Mouse (Mus musculus) midbrain, embryonic 10.5 days (tissue): ENCODE measurements around the gene Dhx38. TPM values are rescaled to one million over a fixed set of nuclear protein-coding genes. Genes with fewer than 3 reads are reported as not detected.

Experiments
- DNase-seq: peaks from one replicate; pipeline ENCODE4 v3.0.0-alpha.2; 2017; ENCODE audit warnings: low spot score
- H3K27ac ChIP-seq: fragments of 300-500 bp; sonication (generic); replicated peaks from 2 replicates; pipeline ENCODE4 v1.5.1; 2016; ENCODE audit warnings: mild to moderate bottlenecking
- H3K27me3 ChIP-seq: fragments of 300-500 bp; sonication (generic); 2 replicates; pipeline ENCODE4 v1.6.1; 2016; ENCODE audit warnings: low read depth, mild to moderate bottlenecking; ENCODE audit not compliant: poor library complexity, severe bottlenecking
- H3K36me3 ChIP-seq: fragments of 300-500 bp; sonication (generic); 2 replicates; pipeline ENCODE4 v1.6.1; 2016; ENCODE audit warnings: mild to moderate bottlenecking, moderate library complexity
- H3K4me1 ChIP-seq: fragments of 300-500 bp; sonication (generic); 2 replicates; pipeline ENCODE4 v1.6.1; 2016
- H3K4me3 ChIP-seq: fragments of 300-500 bp; sonication (generic); 2 replicates; pipeline ENCODE4 v1.5.1; 2016; ENCODE audit warnings: mild to moderate bottlenecking, moderate library complexity
- H3K9me3 ChIP-seq: fragments of 300-500 bp; sonication (generic); replicated peaks from 2 replicates; pipeline ENCODE4 v1.6.1; 2016; ENCODE audit warnings: mild to moderate bottlenecking
- WGBS: fragments of 180-500 bp; shearing (Covaris S2); methylation state at CpG from one replicate; pipeline ENCODE4 v1.1.7; 2016; 5-methylcytosine and 5-hydroxymethylcytosine counted together
- polyA plus RNA-seq: library from polyadenylated mRNA; unstranded; fragments of >200 nt; fragmentation: Nextera tagmentation; extraction: Ambion mirVana; gene quantifications from 2 replicates; pipeline ENCODE4 v1.2.1, GENCODE M21; 2016

Dhx38 gene
- 32.0 and 35.5 TPM in 2 replicates for polyA plus RNA-seq

GRCm38 (mm10) chr8:109565498-109566333 lies at the start of gene Dhx38, which contains the start of gene Txnl4b:
Gene Dhx38 (minus strand): TSS chr8:109565861.
Gene Txnl4b (plus strand): TSS chr8:109565892.
- peaks cover 25% of the 10 kb centered on the region for H3K4me1 ChIP-seq
- no peaks in the 10 kb centered on the region for H3K9me3 ChIP-seq
- under 1% methylated on average over 52 of the region's 52 CpGs for WGBS
- H3K4me3 ChIP-seq: peak within 1 kb of the TSS; percentile 80
- H3K36me3 ChIP-seq: peaks cover 38% of the 10 kb centered on the region
- peak; percentile 97 for DNase-seq
- peak within 1 kb of the TSS; percentile 91 for H3K27ac ChIP-seq
- H3K27me3 ChIP-seq: no peaks in the 10 kb centered on the region

DNA sequence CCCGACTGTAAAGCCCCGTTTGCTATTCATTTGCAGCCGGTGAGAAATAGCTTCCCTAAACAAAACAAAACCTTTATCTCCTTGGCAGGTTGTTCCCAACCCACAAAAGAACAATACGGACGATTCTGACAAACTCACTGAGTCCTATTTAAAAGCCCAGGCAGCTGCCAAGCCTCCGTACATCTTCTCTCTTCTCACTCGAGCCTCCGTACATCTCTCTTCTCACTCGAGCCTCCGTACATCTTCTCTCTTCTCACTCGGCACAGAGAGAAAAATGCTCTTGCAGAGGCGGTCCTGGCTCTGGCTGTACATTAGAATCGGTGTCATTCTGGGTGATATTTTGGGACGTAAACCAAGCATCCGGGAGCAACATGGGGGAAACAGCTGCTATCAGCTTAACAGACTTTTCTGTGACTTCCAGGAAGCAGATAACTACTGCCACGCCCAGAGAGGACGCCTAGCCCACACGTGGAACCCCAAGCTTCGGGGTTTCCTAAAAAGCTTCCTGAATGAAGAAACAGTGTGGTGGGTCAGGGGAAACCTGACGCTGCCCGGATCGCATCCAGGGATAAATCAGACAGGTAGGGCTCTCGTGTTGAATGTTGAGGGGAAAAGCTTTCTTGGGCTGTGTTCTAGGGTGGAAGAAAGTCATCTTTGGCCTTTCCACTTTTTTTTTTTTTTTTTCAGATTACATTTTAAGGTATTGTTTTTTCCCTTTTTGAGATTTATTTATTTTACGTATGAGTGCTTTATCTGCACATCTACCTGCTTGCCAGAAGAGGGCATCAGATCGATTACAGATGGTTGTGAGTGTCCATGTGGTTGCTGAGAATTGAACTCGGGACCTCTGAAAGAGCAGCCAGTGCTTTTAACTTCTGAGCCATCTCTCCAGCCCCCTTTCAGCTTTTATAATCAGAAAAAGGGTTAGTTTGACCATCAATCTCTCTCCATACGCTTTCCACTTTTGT lies 48.9 kb upstream of the Dhx38 start, which contains the start of gene Pkd1l3:
Pkd1l3 (plus strand) TSS at position 275 of the 968 bp plus-strand sequence.
- Histone ChIP-seq H3K27me3 (no peaks in the 10 kb centered on the region), H3K9me3 (peaks cover 2% of the 10 kb centered on the region), H3K27ac (no peak within 1 kb of the TSS), H3K36me3 (no peaks in the 10 kb centered on the region), H3K4me1 (peaks cover 4% of the 10 kb centered on the region), H3K4me3 (no peak within 1 kb of the TSS)
- WGBS: 66% methylated on average over 27 of the region's 27 CpGs
- no peak for DNase-seq

GRCm38 (mm10) chr8:109609153-109609502 lies 43.5 kb upstream of the Dhx38 start:
- Histone ChIP-seq H3K36me3 (peaks cover 18% of the 10 kb centered on the region), H3K9me3 (no peaks in the 10 kb centered on the region), H3K27me3 (no peaks in the 10 kb centered on the region), H3K4me1 (peaks cover 21% of the 10 kb centered on the region), H3K4me3 (peak overlapping the region; percentile 70), H3K27ac (peak overlapping the region; percentile 91)
- DNase-seq: no peak
- 27% methylated on average over 5 of the region's 5 CpGs for WGBS

DNA sequence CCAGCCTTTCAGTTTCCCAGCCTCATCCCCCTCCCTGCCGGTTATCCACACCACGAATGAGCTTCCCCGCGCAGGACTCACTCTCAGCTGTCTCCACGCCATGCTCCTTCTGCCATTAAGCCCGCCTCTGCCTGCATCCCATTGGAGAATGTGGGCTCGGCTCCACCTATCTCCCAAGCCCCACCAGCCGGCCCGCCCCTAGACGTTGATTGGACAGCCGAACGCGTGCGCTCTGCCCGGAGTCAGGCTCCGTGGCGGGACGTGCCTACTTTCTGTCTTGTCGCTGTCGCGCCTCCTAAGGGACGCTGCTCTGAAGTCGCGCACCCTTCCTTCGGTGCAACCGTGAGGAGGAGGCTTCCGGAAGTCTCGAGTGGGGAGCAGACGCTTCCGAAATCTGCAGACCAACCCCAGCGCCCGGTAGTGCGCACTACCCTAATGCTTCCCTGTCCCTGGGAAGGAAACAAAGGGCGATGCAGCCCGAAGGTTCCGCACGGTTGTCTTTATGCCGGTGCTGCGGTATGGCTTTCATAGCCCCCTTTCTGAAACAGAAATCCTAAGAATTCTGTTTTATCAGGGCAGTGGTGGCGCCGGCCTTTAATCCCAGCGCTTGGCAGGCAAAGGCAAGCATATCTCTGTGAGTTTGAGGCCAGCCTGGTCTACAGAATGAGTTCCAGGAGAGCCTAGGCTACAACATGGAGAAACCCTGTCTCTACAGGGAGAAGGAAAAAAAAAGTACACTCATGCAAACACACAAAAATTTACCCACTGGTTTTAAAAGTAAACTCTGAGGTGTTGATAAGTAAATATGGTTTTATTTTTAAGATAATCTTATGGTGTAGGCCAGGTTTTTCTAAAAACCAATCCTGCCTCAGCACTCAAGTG lies 42.9 kb upstream of the Dhx38 start, which contains the start of gene Dhodh:
Dhodh (minus strand) TSS at position 403 of the 882 bp plus-strand sequence.
- Histone ChIP-seq H3K27me3 (no peaks in the 10 kb centered on the region), H3K36me3 (peaks cover 24% of the 10 kb centered on the region), H3K4me3 (peak within 1 kb of the TSS; percentile 70), H3K4me1 (peaks cover 21% of the 10 kb centered on the region), H3K27ac (peak within 1 kb of the TSS; percentile 91), H3K9me3 (no peaks in the 10 kb centered on the region)
- WGBS: under 1% methylated on average over 42 of the region's 42 CpGs
- peak; percentile 96 for DNase-seq

DNA sequence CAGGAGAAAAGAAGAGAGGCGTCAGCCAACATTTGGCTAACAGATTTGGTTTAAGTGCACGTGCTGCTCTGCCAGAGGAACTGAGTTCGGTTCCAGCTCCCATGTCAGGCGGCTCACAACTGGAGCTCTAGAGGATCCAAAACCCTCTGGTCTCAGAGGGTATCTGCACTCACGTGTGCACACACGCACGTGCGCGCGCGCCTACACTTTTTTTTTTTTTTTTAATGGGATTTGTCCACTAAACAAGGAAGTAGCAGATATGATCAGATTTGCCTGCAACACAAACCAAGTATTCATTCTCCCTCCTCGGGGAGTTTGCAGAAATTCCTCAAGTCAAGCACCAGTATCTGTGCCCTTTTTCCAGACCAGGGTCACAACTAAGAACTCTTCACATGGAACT lies 42.0 kb upstream of the Dhx38 start:
- Histone ChIP-seq H3K9me3 (no peaks in the 10 kb centered on the region), H3K27ac (peak overlapping the region; percentile 91), H3K4me1 (peaks cover 21% of the 10 kb centered on the region), H3K4me3 (peak overlapping the region; percentile 70), H3K27me3 (no peaks in the 10 kb centered on the region), H3K36me3 (peaks cover 33% of the 10 kb centered on the region)
- 14% methylated on average over 12 of the region's 12 CpGs for WGBS
- no peak for DNase-seq

GRCm38 (mm10) chr8:109606725-109607124 lies 41.1 kb upstream of the Dhx38 start:
- Histone ChIP-seq H3K36me3 (peaks cover 40% of the 10 kb centered on the region), H3K4me3 (no peak overlapping the region), H3K4me1 (peaks cover 21% of the 10 kb centered on the region), H3K9me3 (no peaks in the 10 kb centered on the region), H3K27me3 (no peaks in the 10 kb centered on the region), H3K27ac (no peak overlapping the region)
- whole genome bisulfite sequencing: 86% methylated on average over 2 of the region's 2 CpGs
- DNase-seq: no peak

- no peaks in the 10 kb centered on the region for H3K27me3 ChIP-seq
- no peaks in the 10 kb centered on the region for H3K9me3 ChIP-seq
- H3K36me3 ChIP-seq: peaks cover 79% of the 10 kb centered on the region
- H3K4me3 ChIP-seq: no peak overlapping the region
- DNase-seq: peak; percentile 57
- no peaks in the 10 kb centered on the region for H3K4me1 ChIP-seq
- no peak overlapping the region for H3K27ac ChIP-seq
- 52% methylated on average over 8 of the region's 8 CpGs for WGBS
Measured at GRCm38 (mm10) chr8:109595854-109596253, 30.2 kb upstream of the Dhx38 start.

DNA sequence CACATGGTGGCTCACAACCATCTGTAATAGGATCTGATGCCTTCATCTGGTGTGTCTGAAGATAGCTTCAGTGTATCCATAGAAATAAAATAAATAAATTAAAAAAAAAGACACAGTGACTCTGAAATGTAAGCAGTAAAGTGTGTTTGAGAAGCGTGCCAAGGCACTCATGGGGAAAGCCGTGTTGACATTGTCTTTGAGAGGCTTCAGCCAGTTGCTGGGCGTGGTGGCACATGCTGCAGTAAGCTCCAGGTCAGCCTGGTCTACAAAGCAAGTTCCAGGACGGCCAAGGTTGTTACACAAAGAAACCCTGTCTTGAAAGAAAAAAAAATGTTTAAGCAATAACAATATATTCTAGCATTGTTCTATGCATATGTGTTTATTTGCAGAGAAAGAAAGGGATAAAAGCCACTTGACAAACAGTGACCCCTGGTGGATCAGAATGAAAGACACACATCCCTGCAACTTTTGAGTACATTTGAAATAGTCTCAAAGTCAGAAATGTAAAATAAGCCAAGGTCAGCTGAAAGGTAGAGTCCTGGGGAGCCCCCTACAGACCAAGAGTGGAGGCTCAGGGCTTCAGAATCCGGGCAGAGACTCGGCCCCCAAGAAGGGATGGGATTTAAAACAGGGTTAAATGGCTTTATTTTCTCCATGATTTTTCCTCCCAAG lies 27.6 kb upstream of the Dhx38 start:
- DNase-seq: no peak

GRCm38 (mm10) chr8:109592164-109592563 lies 26.5 kb upstream of the Dhx38 start:
- no peak for DNase-seq
- Histone ChIP-seq H3K27ac (no peak overlapping the region), H3K36me3 (peaks cover 50% of the 10 kb centered on the region), H3K27me3 (no peaks in the 10 kb centered on the region), H3K4me1 (no peaks in the 10 kb centered on the region), H3K9me3 (no peaks in the 10 kb centered on the region), H3K4me3 (no peak overlapping the region)
- WGBS: 95% methylated on average over 5 of the region's 5 CpGs

More for the DNA sequence above, 27.6 kb upstream of the Dhx38 start:
- no peak overlapping the region for H3K27ac ChIP-seq
- H3K4me3 ChIP-seq: no peak overlapping the region
- H3K4me1 ChIP-seq: no peaks in the 10 kb centered on the region
- peaks cover 57% of the 10 kb centered on the region for H3K36me3 ChIP-seq
- no peaks in the 10 kb centered on the region for H3K9me3 ChIP-seq
- H3K27me3 ChIP-seq: no peaks in the 10 kb centered on the region
- WGBS: 81% methylated on average over 6 of the region's 6 CpGs

GRCm38 (mm10) chr8:109591367-109591766 lies 25.7 kb upstream of the Dhx38 start:
- peaks cover 43% of the 10 kb centered on the region for H3K36me3 ChIP-seq
- H3K27ac ChIP-seq: no peak overlapping the region
- H3K9me3 ChIP-seq: no peaks in the 10 kb centered on the region
- WGBS: 91% methylated on average over 3 of the region's 3 CpGs
- no peak overlapping the region for H3K4me3 ChIP-seq
- H3K4me1 ChIP-seq: no peaks in the 10 kb centered on the region
- no peaks in the 10 kb centered on the region for H3K27me3 ChIP-seq
- DNase-seq: no peak

GRCm38 (mm10) chr8:109590901-109591300 lies 25.2 kb upstream of the Dhx38 start:
- WGBS: 87% methylated on average over 9 of the region's 9 CpGs
- Histone ChIP-seq H3K9me3 (no peaks in the 10 kb centered on the region), H3K27me3 (no peaks in the 10 kb centered on the region), H3K4me3 (no peak overlapping the region), H3K4me1 (no peaks in the 10 kb centered on the region), H3K27ac (no peak overlapping the region), H3K36me3 (peaks cover 43% of the 10 kb centered on the region)
- DNase-seq: no peak
